Mouse (Mus musculus): ENCODE results near the gene Psme2. TPM values are rescaled to one million over a fixed set of nuclear protein-coding genes. Genes with fewer than 3 reads are reported as not detected.

The Psme2 gene
- 23.2 and 78.2 TPM in 2 replicates for polyA plus RNA-seq (2012; ENCODE audit: insufficient read depth, low replicate concordance)

DNA sequence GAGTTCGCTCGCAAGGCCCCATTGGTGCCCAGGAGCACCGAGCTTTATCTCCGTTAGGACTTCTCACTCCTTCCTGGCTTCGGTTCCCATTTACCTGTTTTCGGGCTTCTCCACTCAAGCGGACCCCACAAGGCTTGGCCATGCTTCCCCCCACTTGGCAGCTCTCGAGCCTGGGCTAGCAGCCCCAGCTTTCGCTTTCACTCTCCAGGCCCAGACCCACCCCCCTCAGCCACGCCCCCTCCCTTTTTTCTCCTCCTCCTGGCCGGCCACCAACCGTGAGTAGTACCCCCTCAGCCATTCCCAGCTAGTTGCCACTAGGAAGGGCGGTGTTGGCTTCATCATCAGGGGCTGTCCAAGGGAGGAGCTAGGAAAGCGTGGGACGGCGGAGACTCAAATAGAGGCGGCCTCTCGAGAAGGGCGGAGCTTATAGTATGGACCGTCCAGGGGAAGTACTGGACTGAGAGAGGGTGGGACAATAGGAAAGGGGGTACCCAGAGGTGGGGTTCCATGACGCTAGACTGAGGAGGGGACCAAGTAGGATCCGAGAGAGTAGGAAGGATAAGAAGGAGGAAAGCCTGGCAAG, at the start of gene Psme2:
TSS of gene Psme2 (minus strand) at position 366 of the 583 bp plus-strand sequence.
- Histone ChIP-seq H3K27me3 (replicated peaks) (no peaks in the 10 kb centered on the region), H3K4me1 (peaks cover 68% of the 10 kb centered on the region), H3K4me3 (replicated peaks) (peak within 1 kb of the TSS; percentile 96), H3K9me3 (no peaks in the 10 kb centered on the region), H3K36me3 (replicated peaks; ENCODE audit: low read length) (peaks cover 50% of the 10 kb centered on the region)
- TF ChIP-seq GATA1 (IDR thresholded peaks at IDR 0.05; ENCODE audit: borderline replicate concordance, low read length) (no peak), FLI1 (IDR thresholded peaks at IDR 0.05; ENCODE audit: low read length) (no peak)

DNA sequence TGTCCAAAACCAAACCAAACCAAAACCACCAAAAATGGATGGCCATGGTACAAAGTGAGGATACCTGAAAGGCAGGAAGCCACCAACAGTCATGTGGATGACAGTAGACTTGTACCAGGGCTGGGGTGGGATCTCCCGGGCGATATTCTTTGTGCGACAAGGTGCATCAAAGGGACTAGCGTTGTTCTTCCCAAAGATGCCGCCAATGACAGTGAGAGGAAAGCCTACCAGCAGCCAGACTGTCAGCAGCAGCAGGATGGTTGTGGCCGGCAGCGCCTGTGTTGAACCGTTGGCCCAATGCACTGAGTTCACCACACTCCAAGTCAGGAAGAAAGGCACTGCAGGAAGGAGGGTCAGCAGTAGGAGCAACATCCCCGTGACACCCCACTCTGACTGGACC, 46.9 kb upstream of the Psme2 start, which contains the start of gene Gm49378:
TSS of gene Gm49378 (minus strand) at position 101 of the 400 bp plus-strand sequence.
- H3K36me3 ChIP-seq (replicated peaks; ENCODE audit: low read length): peaks cover 74% of the 10 kb centered on the region
- peaks cover 63% of the 10 kb centered on the region for H3K4me1 ChIP-seq
- no peaks in the 10 kb centered on the region for H3K27me3 ChIP-seq (replicated peaks)

DNA sequence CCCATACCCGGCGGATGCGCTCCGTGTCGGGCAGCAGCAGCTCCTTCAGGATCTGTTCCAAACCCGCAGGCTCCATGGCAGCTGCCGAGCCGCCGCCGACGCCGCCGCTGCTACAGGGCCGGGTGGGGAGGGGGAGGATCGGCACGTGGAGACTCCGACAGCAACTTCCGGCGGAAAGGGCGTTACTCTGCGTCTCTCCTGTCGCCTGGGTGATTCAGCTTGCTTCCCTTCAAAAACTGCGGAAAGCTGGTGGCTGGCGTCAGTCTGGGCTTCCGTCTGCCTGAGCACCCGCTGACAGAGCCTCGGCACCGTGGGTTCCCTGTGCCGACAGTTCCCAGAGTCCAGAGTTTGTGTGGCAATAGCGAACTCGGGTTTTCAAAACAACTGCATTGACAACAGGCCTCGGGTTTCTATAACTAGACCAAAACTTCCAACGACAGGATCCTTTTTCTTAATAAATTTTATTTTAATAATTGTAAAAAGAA, 44.7 kb upstream of the Psme2 start, which contains the start of gene Ipo4:
TSS of gene Ipo4 (minus strand) at position 435 of the 485 bp plus-strand sequence.
- no peaks in the 10 kb centered on the region for H3K9me3 ChIP-seq
- H3K36me3 ChIP-seq (replicated peaks; ENCODE audit: low read length): peaks cover 84% of the 10 kb centered on the region
- H3K4me1 ChIP-seq: peaks cover 42% of the 10 kb centered on the region

More for the DNA sequence above, 46.9 kb upstream of the Psme2 start, which contains the start of gene Gm49378:
- no peak for TF ChIP-seq FLI1 (IDR thresholded peaks at IDR 0.05; ENCODE audit: low read length)
- TF ChIP-seq GATA1 (IDR thresholded peaks at IDR 0.05; ENCODE audit: borderline replicate concordance, low read length): no peak
- peak within 1 kb of the TSS; percentile 14 for H3K4me3 ChIP-seq (replicated peaks)
- no peaks in the 10 kb centered on the region for H3K9me3 ChIP-seq

DNA sequence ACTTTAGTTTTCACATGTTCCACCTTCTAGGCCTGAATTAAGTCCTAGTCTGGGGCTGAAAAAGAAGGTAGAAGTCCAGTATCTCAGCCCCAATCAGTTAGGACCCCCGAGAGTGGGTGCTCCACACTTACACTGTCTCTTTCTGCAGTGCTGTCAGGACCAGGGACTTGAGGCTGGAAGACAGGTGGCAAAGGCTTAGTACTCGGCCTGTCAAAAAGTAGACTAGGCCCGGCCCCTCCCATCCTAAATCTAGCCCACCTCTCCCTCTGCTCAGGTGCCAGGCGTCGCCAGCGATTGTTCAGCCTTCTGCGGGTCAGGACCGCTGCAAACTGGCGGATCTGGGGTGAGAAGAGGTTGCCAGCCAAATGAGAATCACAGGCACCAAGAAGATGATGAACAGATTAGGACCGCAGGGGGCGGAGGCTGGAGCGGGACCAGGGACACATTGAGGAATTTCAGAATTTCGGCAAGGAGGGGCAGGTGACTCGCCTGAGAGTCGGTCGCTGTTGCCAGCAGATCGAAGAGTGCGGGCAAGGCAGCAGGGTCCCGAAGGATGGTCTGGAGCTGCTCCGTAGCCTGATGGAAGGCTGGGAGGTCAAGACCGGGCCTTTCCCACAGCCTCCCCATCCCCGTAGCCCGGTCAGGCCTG, 44.1 kb upstream of the Psme2 start:
- Histone ChIP-seq H3K9me3 (no peaks in the 10 kb centered on the region), H3K36me3 (replicated peaks; ENCODE audit: low read length) (peaks cover 84% of the 10 kb centered on the region)
- no peak for TF ChIP-seq GATA1 (IDR thresholded peaks at IDR 0.05; ENCODE audit: borderline replicate concordance, low read length)
- TF ChIP-seq FLI1 (IDR thresholded peaks at IDR 0.05; ENCODE audit: low read length): no peak

More for the DNA sequence above, 44.7 kb upstream of the Psme2 start, which contains the start of gene Ipo4:
- peak within 1 kb of the TSS; percentile 98 for H3K4me3 ChIP-seq (replicated peaks)
- TF ChIP-seq FLI1 (IDR thresholded peaks at IDR 0.05; ENCODE audit: low read length) (no peak), GATA1 (IDR thresholded peaks at IDR 0.05; ENCODE audit: borderline replicate concordance, low read length) (no peak)
- H3K27me3 ChIP-seq (replicated peaks): no peaks in the 10 kb centered on the region

DNA sequence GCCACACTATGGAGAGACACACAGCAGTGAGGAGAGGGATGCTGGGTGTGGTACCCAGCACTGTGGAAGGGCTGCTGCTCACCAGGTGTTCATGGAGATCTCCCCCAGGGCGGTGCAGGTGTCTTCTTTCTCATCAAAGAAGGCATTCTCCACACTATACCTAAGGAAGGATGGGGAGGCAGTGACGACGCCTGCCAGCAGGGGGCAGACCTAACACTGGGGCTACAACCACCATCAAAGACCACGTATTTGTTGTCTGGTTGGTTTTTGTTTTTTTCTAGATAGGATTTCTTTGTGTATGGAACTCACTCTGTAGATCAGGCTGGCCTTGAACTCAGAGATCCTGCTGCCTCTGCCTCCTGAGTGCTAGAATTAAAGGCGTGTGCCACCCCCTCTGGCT, 38.4 kb upstream of the Psme2 start:
- H3K9me3 ChIP-seq: no peaks in the 10 kb centered on the region
- no peak overlapping the region for H3K4me3 ChIP-seq (replicated peaks)
- peaks cover 99% of the 10 kb centered on the region for H3K36me3 ChIP-seq (replicated peaks; ENCODE audit: low read length)
- H3K4me1 ChIP-seq: peaks cover 16% of the 10 kb centered on the region
- no peak for TF ChIP-seq GATA1 (IDR thresholded peaks at IDR 0.05; ENCODE audit: borderline replicate concordance, low read length)
- no peak for TF ChIP-seq FLI1 (IDR thresholded peaks at IDR 0.05; ENCODE audit: low read length)
- no peaks in the 10 kb centered on the region for H3K27me3 ChIP-seq (replicated peaks)

More for the DNA sequence above, 44.1 kb upstream of the Psme2 start:
- peak overlapping the region; percentile 98 for H3K4me3 ChIP-seq (replicated peaks)
- no peaks in the 10 kb centered on the region for H3K27me3 ChIP-seq (replicated peaks)
- H3K4me1 ChIP-seq: peaks cover 37% of the 10 kb centered on the region

DNA sequence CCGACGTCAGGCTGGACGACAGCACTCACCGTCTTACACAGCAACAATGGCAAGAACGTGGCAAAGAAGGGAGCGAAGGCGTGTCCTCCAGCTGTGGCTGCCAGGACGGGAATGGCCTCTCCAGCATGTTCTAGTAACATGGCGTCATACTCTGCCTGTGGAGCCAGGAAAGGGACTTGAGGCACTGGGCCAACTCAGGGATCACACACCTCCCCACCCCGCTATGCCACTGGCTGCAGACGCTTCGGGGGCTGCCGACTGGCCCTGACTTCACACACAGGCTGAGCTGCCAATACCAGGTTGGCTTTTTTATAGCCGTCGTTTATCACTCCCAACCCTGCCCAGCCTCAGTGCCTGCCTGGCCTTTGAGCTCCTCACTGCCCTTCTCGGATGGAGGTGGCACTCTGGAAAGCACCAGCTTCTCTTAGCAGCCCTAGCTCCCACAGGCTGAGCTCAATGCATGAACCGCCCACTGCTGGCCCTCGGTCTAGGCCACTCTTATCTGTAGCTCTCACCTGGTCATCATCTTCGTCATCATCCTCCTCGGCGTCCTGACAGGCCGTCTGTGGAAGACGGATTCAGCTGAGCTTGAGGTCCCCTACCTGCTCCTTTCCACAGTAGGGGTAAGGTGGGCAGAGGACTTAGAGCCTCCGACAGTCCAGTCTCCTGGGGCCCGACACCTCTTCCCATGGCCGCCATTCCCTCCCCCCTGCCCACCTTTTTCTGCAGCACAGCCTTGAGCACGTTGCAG, 37.3 kb upstream of the Psme2 start:
- Histone ChIP-seq H3K4me3 (replicated peaks) (peak overlapping the region; percentile 0), H3K27me3 (replicated peaks) (no peaks in the 10 kb centered on the region), H3K9me3 (no peaks in the 10 kb centered on the region), H3K4me1 (peaks cover 7% of the 10 kb centered on the region; the same call in 1 of the 2 replicates), H3K36me3 (replicated peaks; ENCODE audit: low read length) (peaks cover 97% of the 10 kb centered on the region)
- TF ChIP-seq GATA1 (IDR thresholded peaks at IDR 0.05; ENCODE audit: borderline replicate concordance, low read length): no peak
- TF ChIP-seq FLI1 (IDR thresholded peaks at IDR 0.05; ENCODE audit: low read length): no peak

DNA sequence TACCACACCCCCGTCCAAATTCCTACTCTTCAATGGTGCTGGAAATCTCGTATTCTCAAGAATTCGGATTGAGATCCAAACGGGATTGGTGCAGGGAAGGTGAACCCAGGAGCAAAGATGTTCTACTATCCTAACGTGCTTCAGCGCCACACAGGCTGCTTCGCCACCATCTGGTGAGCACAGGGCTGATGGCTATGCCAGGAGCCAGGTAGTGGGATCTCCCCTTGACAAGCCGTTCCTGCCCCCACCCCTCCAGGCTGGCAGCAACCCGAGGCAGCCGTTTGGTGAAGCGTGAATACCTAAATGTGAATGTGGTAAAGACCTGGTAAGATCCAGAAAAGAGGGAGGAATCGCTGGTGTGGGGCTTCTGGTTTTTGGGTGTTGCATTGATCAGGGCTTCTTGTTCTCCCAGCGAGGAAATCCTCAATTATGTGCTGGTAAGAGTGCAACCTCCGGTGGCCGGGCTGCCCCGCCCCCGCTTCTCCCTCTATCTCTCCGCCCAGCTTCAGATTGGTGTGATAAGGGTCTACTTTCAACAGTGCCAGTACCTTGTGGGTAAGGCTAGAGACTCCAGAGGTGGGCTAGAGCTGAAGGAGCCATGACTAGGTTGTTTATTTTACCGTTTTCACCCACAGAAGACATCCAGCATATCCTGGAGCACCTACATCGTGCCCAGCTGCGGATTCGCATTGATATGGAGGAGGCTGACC, 27.7 kb upstream of the Psme2 start:
- Histone ChIP-seq H3K4me3 (replicated peaks) (peak overlapping the region; percentile 76), H3K36me3 (replicated peaks; ENCODE audit: low read length) (peaks cover 2% of the 10 kb centered on the region), H3K27me3 (replicated peaks) (peaks cover 18% of the 10 kb centered on the region), H3K9me3 (no peaks in the 10 kb centered on the region), H3K4me1 (peaks cover 30% of the 10 kb centered on the region)
- TF ChIP-seq GATA1 (IDR thresholded peaks at IDR 0.05; ENCODE audit: borderline replicate concordance, low read length): no peak
- no peak for TF ChIP-seq FLI1 (IDR thresholded peaks at IDR 0.05; ENCODE audit: low read length)

DNA sequence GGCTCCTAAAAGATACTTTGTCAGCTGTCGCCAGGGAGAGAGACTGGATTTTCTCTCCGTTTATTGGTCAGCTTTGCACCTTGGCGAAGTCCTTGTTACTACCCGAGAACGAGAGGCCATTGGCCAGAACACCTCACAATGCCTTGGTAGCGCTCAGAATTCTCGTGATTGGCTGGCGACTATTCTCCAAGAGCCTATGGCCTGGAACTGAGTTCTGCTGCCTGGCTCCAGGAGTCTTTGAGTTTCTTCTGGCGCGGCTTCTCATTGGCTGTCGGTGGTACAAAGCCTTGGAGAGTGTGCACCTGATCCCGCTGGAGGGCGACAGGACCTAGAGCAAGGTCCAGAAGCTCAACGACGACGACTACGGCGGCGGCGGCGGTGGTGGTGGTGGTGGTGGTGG, 26.9 kb upstream of the Psme2 start, which contains the start of gene Rec8:
TSS of gene Rec8 (plus strand) at position 216 of the 400 bp plus-strand sequence.
- TF ChIP-seq GATA1 (IDR thresholded peaks at IDR 0.05; ENCODE audit: borderline replicate concordance, low read length) (no peak), FLI1 (IDR thresholded peaks at IDR 0.05; ENCODE audit: low read length) (no peak)
- H3K4me3 ChIP-seq (replicated peaks): peak within 1 kb of the TSS; percentile 76

DNA sequence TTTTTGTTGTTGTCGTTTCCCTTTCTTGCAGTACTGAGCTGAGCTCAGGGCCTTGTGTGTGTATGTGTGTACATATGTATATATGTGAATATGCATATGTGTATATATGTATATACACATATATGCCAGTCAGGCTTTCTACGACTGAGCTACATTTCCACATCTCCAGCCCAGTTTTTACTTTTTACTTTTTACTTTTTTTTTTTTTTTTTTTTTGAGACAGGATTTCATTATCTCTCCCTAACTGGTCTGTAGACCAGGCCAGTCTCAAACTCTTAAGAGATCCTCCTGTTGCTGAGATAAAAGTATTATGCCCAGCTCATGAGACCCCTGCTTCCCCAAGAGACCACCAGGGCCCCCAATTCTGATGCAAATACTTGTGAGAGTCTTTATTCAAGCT, 25.9 kb upstream of the Psme2 start:
- Histone ChIP-seq H3K4me1 (peaks cover 23% of the 10 kb centered on the region), H3K4me3 (replicated peaks) (no peak overlapping the region), H3K9me3 (no peaks in the 10 kb centered on the region), H3K27me3 (replicated peaks) (peaks cover 18% of the 10 kb centered on the region), H3K36me3 (replicated peaks; ENCODE audit: low read length) (no peaks in the 10 kb centered on the region)
- TF ChIP-seq GATA1 (IDR thresholded peaks at IDR 0.05; ENCODE audit: borderline replicate concordance, low read length) (no peak), FLI1 (IDR thresholded peaks at IDR 0.05; ENCODE audit: low read length) (no peak)

More for the DNA sequence above, 26.9 kb upstream of the Psme2 start, which contains the start of gene Rec8:
- H3K36me3 ChIP-seq (replicated peaks; ENCODE audit: low read length): no peaks in the 10 kb centered on the region
- peaks cover 30% of the 10 kb centered on the region for H3K4me1 ChIP-seq
- H3K9me3 ChIP-seq: no peaks in the 10 kb centered on the region
- peaks cover 18% of the 10 kb centered on the region for H3K27me3 ChIP-seq (replicated peaks)

Data from megakaryocyte, embryonic 14.5 days (primary cell).